Mouse (Mus musculus) kidney, postnatal 25 days (tissue): Measurements from ENCODE around the gene Tspan2.

ENCODE experiments used
- DNase-seq, 2 experiments: peaks; one replicate each; pipeline ENCODE4 v3.0.0; 2021; ENCODE audit warnings: mixed read lengths in 2 of 2

Tspan2 gene

GRCm38 (mm10) chr3:102782618-102783017, 48.3 kb downstream of the Tspan2 start, which contains the start of gene Tshb:
Tshb (minus strand) TSS chr3:102782718.
- no peak for DNase-seq

GRCm38 (mm10) chr3:102787369-102787768, 53.0 kb downstream of the Tspan2 start:
- no peak for DNase-seq

- DNase-seq = peak; percentile 70 to 88
These were observed 69.6 kb downstream of the Tspan2 start for GRCm38 (mm10) chr3:102803937-102804336.

GRCm38 (mm10) chr3:102842386-102842785, 108.1 kb downstream of the Tspan2 start:
- no peak for DNase-seq

- DNase-seq = no peak
These were observed 114.3 kb downstream of the Tspan2 start for GRCm38 (mm10) chr3:102848661-102849060.
